Mouse (Mus musculus): ENCODE data around the gene Pi4ka.

Gene Pi4ka

GRCm38 (mm10) chr16:17336089-17336488, 70.0 kb downstream of the Pi4ka start:
- DNase-seq (ENCODE audit: low spot score in 2 of 2), result no peak

- no peak for DNase-seq (ENCODE audit: low spot score in 2 of 2)
Observed at GRCm38 (mm10) chr16:17334574-17334973, 71.5 kb downstream of the Pi4ka start.

GRCm38 (mm10) chr16:17331855-17332254, 74.3 kb downstream of the Pi4ka start:
- DNase-seq (ENCODE audit: low spot score in 2 of 2), result no peak

- no peak for DNase-seq (ENCODE audit: low spot score in 2 of 2)
Observed at GRCm38 (mm10) chr16:17331116-17331515, 75.0 kb downstream of the Pi4ka start, which contains the start of gene Serpind1. Gene Serpind1 (plus strand): TSS chr16:17331371.

GRCm38 (mm10) chr16:17329848-17330570, 76.1 kb downstream of the Pi4ka start:
- DNase-seq (ENCODE audit: low spot score in 2 of 2), result no peak

GRCm38 (mm10) chr16:17326064-17326463, 80.0 kb downstream of the Pi4ka start:
- DNase-seq (ENCODE audit: low spot score in 2 of 2), result no peak

- DNase-seq (ENCODE audit: low spot score in 2 of 2), result no peak
Observed at GRCm38 (mm10) chr16:17324745-17325144, 81.4 kb downstream of the Pi4ka start.

- no peak for DNase-seq (ENCODE audit: low spot score in 2 of 2)
Observed at GRCm38 (mm10) chr16:17321481-17321880, 84.6 kb downstream of the Pi4ka start.

- DNase-seq (ENCODE audit: low spot score in 2 of 2), result no peak
Observed at GRCm38 (mm10) chr16:17316554-17316953, 89.6 kb downstream of the Pi4ka start.

GRCm38 (mm10) chr16:17312531-17312930, 93.6 kb downstream of the Pi4ka start:
- DNase-seq (ENCODE audit: low spot score in 2 of 2), result no peak

GRCm38 (mm10) chr16:17309036-17309435, 97.1 kb downstream of the Pi4ka start:
- DNase-seq (ENCODE audit: low spot score in 2 of 2), result no peak

- DNase-seq (ENCODE audit: low spot score in 2 of 2), result no peak
Observed at GRCm38 (mm10) chr16:17307461-17307860, 98.7 kb downstream of the Pi4ka start.

GRCm38 (mm10) chr16:17303521-17304245, 102.4 kb downstream of the Pi4ka start:
- DNase-seq (ENCODE audit: low spot score in 2 of 2), result peak in 1 of 2 experiments; percentile 33

GRCm38 (mm10) chr16:17300818-17301217, 105.3 kb downstream of the Pi4ka start:
- no peak for DNase-seq (ENCODE audit: low spot score in 2 of 2)

- DNase-seq (ENCODE audit: low spot score in 2 of 2), result peak; percentile 79 to 95
Observed at GRCm38 (mm10) chr16:17292751-17293150, 113.4 kb downstream of the Pi4ka start.

GRCm38 (mm10) chr16:17291016-17291415, 115.1 kb downstream of the Pi4ka start:
- no peak for DNase-seq (ENCODE audit: low spot score in 2 of 2)

- no peak for DNase-seq (ENCODE audit: low spot score in 2 of 2)
Observed at GRCm38 (mm10) chr16:17287103-17287502, 119.0 kb downstream of the Pi4ka start.

- DNase-seq (ENCODE audit: low spot score in 2 of 2), result no peak
Observed at GRCm38 (mm10) chr16:17283151-17283550, 123.0 kb downstream of the Pi4ka start.

GRCm38 (mm10) chr16:17280471-17280870, 125.6 kb downstream of the Pi4ka start:
- DNase-seq (ENCODE audit: low spot score in 2 of 2), result no peak

- no peak for DNase-seq (ENCODE audit: low spot score in 2 of 2)
Observed at GRCm38 (mm10) chr16:17277342-17278211, 128.5 kb downstream of the Pi4ka start.

GRCm38 (mm10) chr16:17276164-17277151, 129.7 kb downstream of the Pi4ka start:
- peak; percentile 92 to 96 for DNase-seq (ENCODE audit: low spot score in 2 of 2)
